Mouse (Mus musculus) MEL (cell line): Measurements from ENCODE around the gene Ndufv2. TPM values are rescaled to one million over a fixed set of nuclear protein-coding genes. Genes with fewer than 3 reads are reported as not detected.

ENCODE experiments used
- DNase-seq: peaks from one replicate; pipeline ENCODE4 v3.0.0; 2011; ENCODE audit warnings: low read depth, low spot score
- H3K27ac ChIP-seq: 2 replicates; pipeline ENCODE4 v1.5.1; 2012; ENCODE audit warnings: low read depth, mild to moderate bottlenecking, control low read depth, low read length, moderate library complexity; ENCODE audit not compliant: control insufficient read depth
- H3K27me3 ChIP-seq, 2 experiments: fragments of 150-350 bp in 1 of 2; sonication (generic) in 1 of 2; 2 replicates each; pipeline ENCODE4 v1.6.1; 2012; ENCODE audit warnings: low read length in 2 of 2, mild to moderate bottlenecking in 2 of 2, improper control_type of control experiment in 1 of 2, moderate library complexity in 1 of 2; ENCODE audit not compliant: insufficient read depth in 2 of 2, control insufficient read depth in 1 of 2
- H3K36me3 ChIP-seq, 2 experiments: 2 replicates each; pipeline ENCODE4 v1.6.1; 2012 to 2014; ENCODE audit warnings: low read length in 2 of 2, improper control_type of control experiment in 1 of 2, inconsistent platforms in 1 of 2, mild to moderate bottlenecking in 1 of 2; ENCODE audit not compliant: insufficient read depth in 2 of 2, control insufficient read depth in 1 of 2
- H3K4me1 ChIP-seq, 2 experiments: fragments of 150-350 bp in 1 of 2; sonication (generic) in 1 of 2; 2 replicates each; pipeline ENCODE4 v1.6.1; 2012; ENCODE audit warnings: low read length in 2 of 2, improper control_type of control experiment in 1 of 2, mild to moderate bottlenecking in 1 of 2; ENCODE audit not compliant: insufficient read depth in 2 of 2, control insufficient read depth in 1 of 2
- H3K4me3 ChIP-seq, 2 experiments: fragments of 150-350 bp in 1 of 2; sonication (generic) in 1 of 2; 2 replicates each; pipeline ENCODE4 v1.5.1; 2012; ENCODE audit warnings: low read depth in 2 of 2, low read length in 2 of 2, mild to moderate bottlenecking in 2 of 2, moderate library complexity in 2 of 2, control low read depth in 1 of 2, improper control_type of control experiment in 1 of 2; ENCODE audit not compliant: control insufficient read depth in 1 of 2, insufficient read depth in 1 of 2
- H3K79me2 ChIP-seq: 2 replicates; pipeline ENCODE4 v1.6.1; 2012; ENCODE audit warnings: mild to moderate bottlenecking, low read length, moderate library complexity; ENCODE audit not compliant: control insufficient read depth, poor library complexity, insufficient read depth
- H3K9ac ChIP-seq: 2 replicates; pipeline ENCODE4 v1.6.1; 2012; ENCODE audit warnings: low read depth, mild to moderate bottlenecking, control low read depth, low read length, moderate library complexity; ENCODE audit not compliant: control insufficient read depth, poor library complexity, severe bottlenecking
- H3K9me3 ChIP-seq: fragments of 150-350 bp; sonication (generic); replicated peaks from 2 replicates; pipeline ENCODE4 v1.6.1; 2012; ENCODE audit warnings: mild to moderate bottlenecking, low read length, improper control_type of control experiment, moderate library complexity; ENCODE audit not compliant: insufficient read depth
- BHLHE40 ChIP-seq: IDR thresholded peaks from 2 replicates; pipeline ENCODE4 v1.6.1; 2012; ENCODE audit warnings: low read depth, mild to moderate bottlenecking, inconsistent platforms, low read length, improper control_type of control experiment, borderline replicate concordance
- CHD2 ChIP-seq: IDR thresholded peaks from 2 replicates; pipeline ENCODE4 v1.6.1; 2011; ENCODE audit warnings: low read length, improper control_type of control experiment
- CTCF ChIP-seq, 3 experiments: IDR thresholded peaks in 2 of 3; conservative IDR thresholded peaks in 1 of 3; 2 replicates each; pipeline ENCODE4 v1.5.1; 2011 to 2012; ENCODE audit warnings: low read length in 3 of 3, low read depth in 2 of 3, mild to moderate bottlenecking in 2 of 3, improper control_type of control experiment in 1 of 3, inconsistent platforms in 1 of 3, mixed read lengths in 1 of 3, moderate library complexity in 1 of 3; ENCODE audit not compliant: control insufficient read depth in 1 of 3, insufficient read depth in 1 of 3, poor library complexity in 1 of 3, severe bottlenecking in 1 of 3
- E2F4 ChIP-seq: IDR thresholded peaks from 2 replicates; pipeline ENCODE4 v1.6.1; 2011; ENCODE audit warnings: low read depth, low read length, improper control_type of control experiment, borderline replicate concordance
- EP300 ChIP-seq, 2 experiments: IDR thresholded peaks; 2 replicates each; pipeline ENCODE4 v1.6.1; 2011; ENCODE audit warnings: improper control_type of control experiment in 2 of 2, low read length in 2 of 2, low read depth in 1 of 2, mild to moderate bottlenecking in 1 of 2
- ETS1 ChIP-seq: IDR thresholded peaks from 2 replicates; pipeline ENCODE4 v1.6.1; 2012; ENCODE audit warnings: low read depth, mild to moderate bottlenecking, inconsistent platforms, low read length, improper control_type of control experiment, moderate library complexity
- GABPA ChIP-seq: IDR thresholded peaks from 2 replicates; pipeline ENCODE4 v1.6.1; 2012; ENCODE audit warnings: low read depth, mild to moderate bottlenecking, inconsistent platforms, low read length, improper control_type of control experiment, moderate library complexity
- GATA1 ChIP-seq: IDR thresholded peaks from 2 replicates; pipeline ENCODE4 v1.6.1; 2011; ENCODE audit warnings: low read depth, low read length, improper control_type of control experiment
- HCFC1 ChIP-seq: IDR thresholded peaks from 2 replicates; pipeline ENCODE4 v1.6.1; 2012; ENCODE audit warnings: low read depth, mild to moderate bottlenecking, inconsistent platforms, low read length, improper control_type of control experiment, moderate library complexity
- KAT2A ChIP-seq: conservative IDR thresholded peaks from 2 replicates; pipeline ENCODE4 v1.6.1; 2012; ENCODE audit warnings: low read depth, low read length, improper control_type of control experiment, inconsistent platforms
- MAFK ChIP-seq: IDR thresholded peaks from 2 replicates; pipeline ENCODE4 v1.6.1; 2011; ENCODE audit warnings: low read depth, mild to moderate bottlenecking, low read length, improper control_type of control experiment, borderline replicate concordance
- MAZ ChIP-seq: IDR thresholded peaks from 2 replicates; pipeline ENCODE4 v1.6.1; 2012; ENCODE audit warnings: low read depth, mild to moderate bottlenecking, inconsistent platforms, low read length, improper control_type of control experiment
- MEF2A ChIP-seq: IDR thresholded peaks from 2 replicates; pipeline ENCODE4 v1.6.1; 2014; ENCODE audit warnings: low read depth, mild to moderate bottlenecking, inconsistent platforms, low read length, improper control_type of control experiment; ENCODE audit not compliant: poor library complexity, insufficient replicate concordance, severe bottlenecking; ENCODE audit errors: extremely low read depth
- MXI1 ChIP-seq: IDR thresholded peaks from 2 replicates; pipeline ENCODE4 v1.6.1; 2011; ENCODE audit warnings: mild to moderate bottlenecking, low read depth, low read length, improper control_type of control experiment
- MYB ChIP-seq: IDR thresholded peaks from 2 replicates; pipeline ENCODE4 v1.6.1; 2011; ENCODE audit warnings: mild to moderate bottlenecking, low read depth, low read length, improper control_type of control experiment
- MYC ChIP-seq: IDR thresholded peaks from 2 replicates; pipeline ENCODE4 v1.6.1; 2011; ENCODE audit warnings: low read depth, mild to moderate bottlenecking, low read length, improper control_type of control experiment, moderate library complexity
- NRF1 ChIP-seq: IDR thresholded peaks from 2 replicates; pipeline ENCODE4 v1.6.1; 2014; ENCODE audit warnings: low read depth, mild to moderate bottlenecking, inconsistent platforms, low read length, improper control_type of control experiment, moderate library complexity; ENCODE audit not compliant: poor library complexity, insufficient read depth, severe bottlenecking
- POLR2A ChIP-seq, 2 experiments: IDR thresholded peaks; 2 replicates each; pipeline ENCODE4 v1.6.1; 2011 to 2012; ENCODE audit warnings: low read length in 2 of 2, mild to moderate bottlenecking in 2 of 2, control low read depth in 1 of 2, improper control_type of control experiment in 1 of 2, low read depth in 1 of 2, moderate library complexity in 1 of 2; ENCODE audit not compliant: control insufficient read depth in 1 of 2, insufficient read depth in 1 of 2, poor library complexity in 1 of 2
- POLR2AphosphoS2 ChIP-seq: IDR thresholded peaks from 2 replicates; pipeline ENCODE4 v1.6.1; 2011; ENCODE audit warnings: low read length, improper control_type of control experiment
- POLR2AphosphoS5 ChIP-seq: IDR thresholded peaks from 2 replicates; pipeline ENCODE4 v1.6.1; 2012; ENCODE audit warnings: low read depth, borderline replicate concordance, mild to moderate bottlenecking, inconsistent platforms, low read length, moderate library complexity, mixed read lengths
- RAD21 ChIP-seq: IDR thresholded peaks from 2 replicates; pipeline ENCODE4 v1.6.1; 2011; ENCODE audit warnings: mild to moderate bottlenecking, low read depth, low read length, improper control_type of control experiment
- RCOR1 ChIP-seq: IDR thresholded peaks from 2 replicates; pipeline ENCODE4 v1.6.1; 2012; ENCODE audit warnings: low read depth, mild to moderate bottlenecking, inconsistent platforms, low read length, improper control_type of control experiment
- SIN3A ChIP-seq: IDR thresholded peaks from 2 replicates; pipeline ENCODE4 v1.6.1; 2012; ENCODE audit warnings: low read length, improper control_type of control experiment, inconsistent platforms
- SMC3 ChIP-seq: IDR thresholded peaks from 2 replicates; pipeline ENCODE4 v1.6.1; 2011; ENCODE audit warnings: low read depth, low read length, improper control_type of control experiment
- TAL1 ChIP-seq: IDR thresholded peaks from 2 replicates; pipeline ENCODE4 v1.6.1; 2012; ENCODE audit warnings: mild to moderate bottlenecking, inconsistent platforms, low read length, moderate library complexity, mixed read lengths
- TBP ChIP-seq: IDR thresholded peaks from 2 replicates; pipeline ENCODE4 v1.8.0; 2011; ENCODE audit warnings: low read depth, low read length, improper control_type of control experiment
- UBTF ChIP-seq: IDR thresholded peaks from 2 replicates; pipeline ENCODE4 v1.6.1; 2012; ENCODE audit warnings: low read depth, mild to moderate bottlenecking, inconsistent platforms, low read length, improper control_type of control experiment, moderate library complexity, borderline replicate concordance; ENCODE audit not compliant: insufficient read depth
- USF1 ChIP-seq: IDR thresholded peaks from 2 replicates; pipeline ENCODE4 v1.6.1; 2014; ENCODE audit warnings: low read depth, mild to moderate bottlenecking, inconsistent platforms, low read length, improper control_type of control experiment, moderate library complexity
- USF2 ChIP-seq, 2 experiments: IDR thresholded peaks; 2 replicates each; pipeline ENCODE4 v1.6.1; 2011 to 2012; ENCODE audit warnings: improper control_type of control experiment in 2 of 2, low read length in 2 of 2, borderline replicate concordance in 1 of 2, inconsistent platforms in 1 of 2, low read depth in 1 of 2, mild to moderate bottlenecking in 1 of 2; ENCODE audit not compliant: insufficient read depth in 1 of 2
- ZNF384 ChIP-seq: IDR thresholded peaks from 2 replicates; pipeline ENCODE4 v1.6.1; 2012; ENCODE audit warnings: low read depth, mild to moderate bottlenecking, inconsistent platforms, low read length, improper control_type of control experiment
- polyA plus RNA-seq, 2 experiments: library from polyadenylated mRNA; stranded (reverse) in 1 of 2; unstranded in 1 of 2; fragments of >175 nt in 1 of 2; fragments of >200 nt in 1 of 2; gene quantifications; 2 replicates each; pipeline versions ENCODE4 v1.2.1 to v1.2.4; 2012; ENCODE audit warnings: low replicate concordance in 2 of 2, low read depth in 1 of 2; ENCODE audit not compliant: insufficient read length in 2 of 2, insufficient read depth in 1 of 2, missing spikeins in 1 of 2
- total RNA-seq: library from RNA; depleted of rRNA; stranded (reverse); fragments of 300-350 nt; gene quantifications from 2 replicates; pipeline ENCODE4 v1.2.3, GENCODE M21; 2012

Gene Ndufv2
- total and polyA plus RNA-seq, 3 experiments: 169 to 178 TPM; not detected in 1

DNA sequence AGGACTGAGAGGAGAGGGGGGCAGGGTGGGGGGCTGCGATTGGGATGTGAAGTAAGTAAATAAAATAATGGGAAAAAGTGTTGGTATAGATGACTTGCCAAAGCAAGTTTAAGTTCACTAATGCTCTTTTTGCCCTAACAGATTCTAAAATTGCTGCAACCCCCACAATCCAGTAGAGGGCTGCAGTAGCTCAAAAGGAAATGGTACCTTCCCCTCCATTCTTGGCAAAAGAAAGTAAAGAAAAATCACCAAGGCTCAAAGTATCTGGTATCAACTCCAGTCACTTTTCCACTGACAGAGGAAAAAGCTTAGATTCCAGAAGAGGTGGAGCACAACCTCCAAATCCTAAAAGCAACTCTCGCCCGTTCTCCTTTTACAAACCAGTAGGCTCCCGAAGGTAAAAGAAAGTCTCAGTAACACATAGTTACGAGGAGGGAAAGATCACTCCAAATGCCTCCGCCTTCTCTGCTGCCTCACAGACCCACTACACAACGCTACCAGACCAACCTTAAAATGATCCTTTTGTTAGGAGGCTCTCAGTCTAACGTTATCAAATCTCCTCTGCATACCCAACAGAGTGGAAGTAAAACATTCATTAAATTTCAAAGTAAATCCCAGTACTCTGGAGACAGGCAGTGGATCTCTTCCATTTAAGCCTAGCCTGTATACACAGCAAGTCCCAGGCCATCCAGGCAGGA lies 40.0 kb downstream of the Ndufv2 start:
- Histone ChIP-seq H3K79me2 (peaks cover 9% of the 10 kb centered on the region; the same call in 1 of the 2 replicates), H3K9ac (no peak overlapping the region)
- no peak for DNase-seq

DNA sequence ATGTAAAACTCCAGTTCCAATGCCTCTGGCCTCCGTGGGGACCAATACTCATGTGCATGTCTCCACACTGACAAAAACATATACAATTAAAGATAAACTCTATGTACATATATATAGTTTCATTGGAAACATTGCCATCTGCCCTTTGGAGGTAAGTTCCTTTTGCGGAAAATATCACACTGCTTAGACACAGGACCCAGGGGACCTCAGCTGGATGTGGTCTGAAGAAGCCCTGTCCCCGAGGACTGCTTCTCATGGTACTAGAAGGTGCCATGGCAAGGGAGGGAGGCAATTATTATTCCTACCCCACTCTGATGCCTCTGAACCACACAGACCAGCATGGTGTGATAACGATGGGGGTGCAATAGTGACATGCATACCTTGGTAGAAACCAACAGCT lies 43.2 kb downstream of the Ndufv2 start:
- Histone ChIP-seq H3K79me2 (peaks cover 9% of the 10 kb centered on the region), H3K9me3 (no peaks in the 10 kb centered on the region), H3K4me1 (peaks cover 0 to 2% of the 10 kb centered on the region in 2 experiments; a peak in 1 of 4 replicates), H3K4me3 (no peak overlapping the region), H3K9ac (no peak overlapping the region), H3K27me3 (no peaks in the 10 kb centered on the region), H3K27ac (no peak overlapping the region), H3K36me3 (no peaks in the 10 kb centered on the region; a peak in 1 of 4 replicates)
- no peak for DNase-seq
- TF ChIP-seq MAZ (no peak), MEF2A (no peak), MAFK (no peak), GATA1 (no peak), TAL1 (no peak), USF2 (IDR thresholded peaks at IDR 0.05; ENCODE audit: borderline replicate concordance in 1 of 2, insufficient read depth in 1 of 2, low read depth in 1 of 2, low read length in 2 of 2) (no peak), NRF1 (no peak), EP300 (IDR thresholded peaks at IDR 0.05; ENCODE audit: low read depth in 1 of 2, low read length in 2 of 2) (no peak), RCOR1 (no peak), POLR2AphosphoS2 (no peak)

More for the DNA sequence above, 40.0 kb downstream of the Ndufv2 start:
- H3K4me3 ChIP-seq: no peak overlapping the region
- peaks cover 0 to 2% of the 10 kb centered on the region in 2 experiments; a peak in 1 of 4 replicates for H3K4me1 ChIP-seq
- H3K9me3 ChIP-seq: no peaks in the 10 kb centered on the region
- H3K27ac ChIP-seq: no peak overlapping the region
- TF ChIP-seq CHD2 (no peak), POLR2AphosphoS2 (no peak), BHLHE40 (no peak), RAD21 (peak; percentile 14), CTCF (IDR thresholded peaks at IDR 0.05 in 2 of 3, conservative IDR thresholded peaks at IDR 0.05 in 1 of 3; ENCODE audit: control insufficient read depth in 1 of 3, insufficient read depth in 1 of 3, low read depth in 2 of 3, low read length in 3 of 3, poor library complexity in 1 of 3, severe bottlenecking in 1 of 3) (peak in 2 of 3 experiments; percentile 5 to 39; a peak in 2 of 6 replicates), MYC (no peak), USF1 (no peak), ZNF384 (no peak), EP300 (IDR thresholded peaks at IDR 0.05; ENCODE audit: low read depth in 1 of 2, low read length in 2 of 2) (no peak), MXI1 (no peak), TAL1 (no peak), POLR2A (IDR thresholded peaks at IDR 0.05; ENCODE audit: control insufficient read depth in 1 of 2, insufficient read depth in 1 of 2, low read depth in 1 of 2, low read length in 2 of 2, poor library complexity in 1 of 2) (no peak), MAFK (no peak), HCFC1 (no peak), GABPA (no peak), E2F4 (no peak), TBP (no peak), MYB (no peak), SMC3 (0 out of 2 replicates have a peak, but pooled peaks have one; percentile 14), ETS1 (no peak), KAT2A (no peak), UBTF (no peak), POLR2AphosphoS5 (no peak), SIN3A (no peak)
- TF ChIP-seq, all 39 proteins: peak for 3
- Histone ChIP-seq H3K27me3 (no peaks in the 10 kb centered on the region), H3K36me3 (no peaks in the 10 kb centered on the region; a peak in 1 of 4 replicates)
